Mouse (Mus musculus): ENCODE results near the gene Lmna.

Lmna gene

DNA sequence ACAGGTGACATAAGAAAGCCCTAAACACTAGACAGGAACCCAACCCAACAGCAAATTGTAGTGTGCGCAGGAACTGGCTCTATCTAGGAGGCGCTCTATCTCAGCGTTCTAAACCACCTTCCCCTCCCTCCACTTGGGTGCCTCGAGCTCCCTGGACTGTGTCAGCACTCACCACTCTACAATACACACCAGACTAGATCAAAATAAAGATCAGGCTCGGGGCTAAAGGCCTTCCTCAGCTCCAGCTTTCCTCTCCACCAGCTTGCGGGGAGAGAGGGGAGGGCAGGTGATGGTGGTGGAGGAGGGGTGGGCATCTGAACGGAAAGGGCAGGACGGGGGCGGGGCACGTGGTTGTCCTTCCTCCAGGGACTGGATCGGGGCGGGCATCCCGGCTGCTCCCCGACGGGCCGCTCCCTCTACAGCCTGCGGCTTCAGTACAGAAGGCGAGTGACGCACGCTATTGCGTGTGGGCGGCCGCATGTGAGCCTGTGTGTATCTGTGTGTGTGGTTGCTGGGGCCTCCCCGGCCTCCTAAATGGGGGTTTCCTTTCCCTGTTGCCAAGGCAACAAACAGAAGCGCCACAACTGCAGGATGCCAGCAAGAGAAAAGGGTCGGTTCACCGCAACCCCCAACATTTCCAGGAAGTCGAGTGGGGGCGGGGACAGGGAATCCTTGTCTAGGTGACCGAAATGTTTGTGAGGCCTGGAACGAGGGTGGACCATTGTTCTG, at the start of gene Lmna:
Gene Lmna, minus strand, starts transcription at position 265 of the 729 bp plus-strand sequence.
- peak; percentile 90 to 93 for DNase-seq (ENCODE audit: low spot score in 2 of 2)

- no peak for DNase-seq (ENCODE audit: low spot score in 2 of 2)
Observed at GRCm38 (mm10) chr3:88556616-88557015, 46.9 kb upstream of the Lmna start.

DNA sequence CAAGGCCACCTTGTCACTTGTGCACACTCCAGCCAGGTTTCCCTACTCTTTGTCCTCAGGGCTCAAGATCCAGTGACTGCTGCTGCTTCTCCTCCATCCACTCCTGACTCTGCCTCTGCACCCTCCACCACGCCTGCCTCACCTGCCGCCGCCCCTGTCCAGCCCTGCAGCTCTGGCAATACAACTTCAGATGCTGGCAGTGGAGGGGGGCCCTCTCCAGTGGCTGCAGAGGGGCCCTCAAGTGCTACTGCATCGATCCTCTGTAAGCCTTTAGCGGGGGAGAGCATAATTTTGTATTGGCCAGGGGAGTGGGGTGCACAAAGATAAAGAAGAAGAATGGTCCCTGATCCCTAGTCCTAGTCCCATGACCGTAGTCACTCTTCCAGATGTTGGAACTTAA, 46.0 kb upstream of the Lmna start:
- DNase-seq (ENCODE audit: low spot score in 2 of 2): no peak

- DNase-seq (ENCODE audit: low spot score in 2 of 2): no peak
Observed at GRCm38 (mm10) chr3:88555069-88555605, 45.4 kb upstream of the Lmna start.

- peak; percentile 62 to 78 for DNase-seq (ENCODE audit: low spot score in 2 of 2)
Observed at GRCm38 (mm10) chr3:88553880-88554586, 44.3 kb upstream of the Lmna start.

DNA sequence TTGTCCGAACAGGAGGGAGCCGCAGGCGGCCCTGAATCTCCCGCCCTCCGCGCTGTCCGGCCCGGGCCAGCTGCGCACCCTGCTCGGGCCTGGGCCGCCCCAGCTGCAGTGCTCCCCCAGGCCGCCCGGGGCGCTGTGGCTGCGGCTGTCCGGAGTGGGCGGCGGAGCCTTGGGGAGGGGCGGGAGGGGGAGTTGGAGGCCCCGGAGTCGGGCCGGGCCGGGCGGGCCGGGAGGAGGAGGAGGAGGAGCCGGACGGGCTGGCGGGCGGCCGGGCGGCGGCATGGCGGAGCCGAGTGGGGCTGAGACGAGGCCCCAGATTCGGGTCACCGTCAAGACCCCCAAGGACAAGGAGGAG, 43.7 kb upstream of the Lmna start, which contains the start of gene Ubqln4:
Gene Ubqln4, plus strand, starts transcription at position 234 of the 355 bp plus-strand sequence.
- DNase-seq (ENCODE audit: low spot score in 2 of 2): peak; percentile 73 to 88

DNA sequence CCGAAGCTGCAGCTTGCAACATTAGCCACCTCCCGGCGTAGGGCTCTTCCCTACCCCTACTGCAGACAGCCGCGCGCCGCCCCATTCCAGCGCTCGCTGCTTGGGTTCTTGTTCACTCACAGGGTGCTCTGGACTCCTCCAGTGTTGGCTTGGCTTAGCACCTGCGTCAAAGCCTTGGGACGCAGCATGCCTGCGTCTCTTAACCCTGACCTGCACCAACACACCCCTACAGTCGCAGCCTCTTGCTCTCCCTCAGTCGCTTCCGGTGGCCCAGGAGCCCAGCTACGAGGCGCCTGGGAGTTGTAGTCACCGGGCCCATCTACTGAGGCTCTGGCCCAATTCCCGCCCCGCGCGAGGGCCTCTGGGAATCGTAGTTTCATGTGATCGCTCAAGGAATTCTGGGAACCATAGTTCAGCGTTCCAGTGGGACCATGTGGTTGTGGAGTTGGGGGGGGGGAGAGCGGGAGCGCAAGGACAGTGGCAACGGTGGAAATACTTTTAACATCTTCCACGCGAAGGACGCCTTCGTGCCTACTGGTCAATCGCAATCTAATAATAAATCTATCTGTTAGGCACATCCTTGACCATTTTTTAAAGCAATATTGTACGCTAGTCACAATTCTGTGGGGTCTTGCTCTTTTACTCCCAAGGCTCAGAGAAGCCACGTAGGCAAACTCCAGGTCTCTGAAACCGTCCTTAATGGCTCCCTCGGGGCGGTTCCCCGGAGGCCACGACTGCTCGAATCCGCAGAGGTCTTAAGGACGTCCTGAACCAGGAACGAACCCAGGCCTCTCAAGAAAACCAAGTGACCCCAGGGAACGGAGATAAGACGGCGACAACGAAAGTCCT, 43.1 kb upstream of the Lmna start, which contains the start of gene Lamtor2:
Gene Lamtor2, minus strand, starts transcription at position 399 of the 849 bp plus-strand sequence.
- peak; percentile 93 for DNase-seq (ENCODE audit: low spot score in 2 of 2)

DNA sequence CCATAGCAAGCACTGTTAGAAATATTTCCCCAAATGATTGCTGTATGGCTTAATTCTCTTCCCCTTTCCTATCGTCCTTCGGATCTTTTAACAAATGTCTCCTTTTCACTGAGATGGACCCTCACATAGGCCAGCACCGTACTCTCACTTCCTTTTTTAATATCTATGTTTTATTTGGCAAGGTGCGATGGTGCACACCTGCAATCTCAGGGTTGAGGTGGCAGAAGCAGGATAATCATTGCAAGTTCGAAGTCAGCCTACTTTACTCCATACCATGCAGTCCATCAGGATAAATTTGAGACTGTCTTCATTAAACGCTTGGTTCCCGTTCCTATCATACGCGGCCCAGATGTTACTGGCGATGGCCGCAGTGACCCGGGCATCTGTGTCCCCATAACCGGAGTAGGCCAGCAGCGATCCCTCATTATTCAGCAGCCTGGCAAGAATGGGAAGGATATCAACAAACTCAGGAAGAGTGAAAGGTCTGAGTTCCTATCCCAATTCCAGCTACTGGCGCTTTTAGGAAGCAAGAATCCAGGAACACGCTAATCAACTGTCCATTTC, 42.4 kb upstream of the Lmna start:
- no peak for DNase-seq (ENCODE audit: low spot score in 2 of 2)

GRCm38 (mm10) chr3:88551586-88551985, 41.8 kb upstream of the Lmna start:
- no peak for DNase-seq (ENCODE audit: low spot score in 2 of 2)

DNA sequence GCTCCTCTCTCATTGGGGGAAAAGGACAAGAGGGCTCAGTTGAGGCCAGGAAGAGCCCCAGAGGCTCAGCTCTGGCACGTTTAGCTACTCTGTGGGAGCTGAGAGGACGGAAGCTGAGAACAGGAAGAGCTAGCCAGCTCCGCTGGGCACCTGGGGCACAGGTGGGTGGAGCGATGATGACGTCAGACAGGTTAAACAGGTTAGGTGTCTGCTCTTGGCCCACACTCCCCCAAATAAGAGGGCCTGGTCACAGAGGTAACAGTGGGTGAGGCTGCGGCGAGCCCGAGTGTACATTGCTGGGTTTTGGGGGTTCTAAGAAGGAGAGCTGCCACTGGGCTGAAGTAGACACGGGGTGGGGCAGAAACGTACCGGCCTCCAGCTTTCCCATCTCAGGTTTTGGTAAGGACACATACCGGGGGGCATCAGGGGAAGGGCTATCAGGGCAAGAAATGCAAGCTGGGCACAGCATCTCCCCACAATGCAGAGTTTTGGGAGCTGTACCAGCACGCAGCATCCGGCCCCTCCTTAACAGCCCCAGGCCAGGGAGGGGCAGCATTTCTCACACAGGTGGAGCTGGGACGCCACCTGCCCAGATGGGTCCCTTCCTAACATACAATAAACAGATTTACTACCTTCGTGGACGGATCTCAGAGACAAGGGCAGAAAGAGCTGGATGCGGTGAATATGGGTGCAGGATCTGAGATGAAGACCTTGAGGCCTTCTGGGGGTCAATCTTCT, 38.6 kb upstream of the Lmna start, which contains the start of gene Rab25:
Gene Rab25, minus strand, starts transcription at position 121 of the 738 bp plus-strand sequence.
- no peak for DNase-seq (ENCODE audit: low spot score in 2 of 2)

GRCm38 (mm10) chr3:88546674-88547418, 37.1 kb upstream of the Lmna start:
- DNase-seq (ENCODE audit: low spot score in 2 of 2): no peak

GRCm38 (mm10) chr3:88544955-88545591, 35.3 kb upstream of the Lmna start:
- no peak for DNase-seq (ENCODE audit: low spot score in 2 of 2)

- no peak for DNase-seq (ENCODE audit: low spot score in 2 of 2)
Observed at GRCm38 (mm10) chr3:88544514-88544913, 34.8 kb upstream of the Lmna start.

GRCm38 (mm10) chr3:88543651-88544410, 34.1 kb upstream of the Lmna start:
- no peak for DNase-seq (ENCODE audit: low spot score in 2 of 2)

DNA sequence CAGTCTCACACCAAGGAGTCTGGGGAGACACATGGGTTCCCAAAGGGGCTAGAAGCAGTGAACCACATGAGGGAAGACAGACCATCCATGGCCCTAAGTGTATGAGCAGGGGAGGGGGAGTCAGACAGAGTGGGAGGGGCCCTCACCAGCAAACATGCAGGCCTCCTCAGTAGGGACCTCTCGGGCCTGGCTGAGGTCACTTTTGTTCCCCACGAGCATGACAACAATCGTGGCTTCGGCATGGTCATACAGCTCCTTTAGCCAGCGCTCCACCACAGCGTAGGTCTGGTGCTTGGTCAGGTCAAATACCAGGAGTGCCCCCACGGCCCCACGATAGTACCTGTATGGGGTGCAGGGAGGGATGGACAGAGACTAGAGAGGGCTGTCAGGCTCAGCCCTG, 33.4 kb upstream of the Lmna start:
- no peak for DNase-seq (ENCODE audit: low spot score in 2 of 2)

GRCm38 (mm10) chr3:88542486-88542885, 32.7 kb upstream of the Lmna start:
- no peak for DNase-seq (ENCODE audit: low spot score in 2 of 2)

GRCm38 (mm10) chr3:88541622-88542401, 32.1 kb upstream of the Lmna start:
- DNase-seq (ENCODE audit: low spot score in 2 of 2): no peak

- DNase-seq (ENCODE audit: low spot score in 2 of 2): no peak
Observed at GRCm38 (mm10) chr3:88540085-88540484, 30.3 kb upstream of the Lmna start.

Data from thymus, postnatal 10 days (tissue).